Mouse (Mus musculus): ENCODE data around the gene Pten.

DNA sequence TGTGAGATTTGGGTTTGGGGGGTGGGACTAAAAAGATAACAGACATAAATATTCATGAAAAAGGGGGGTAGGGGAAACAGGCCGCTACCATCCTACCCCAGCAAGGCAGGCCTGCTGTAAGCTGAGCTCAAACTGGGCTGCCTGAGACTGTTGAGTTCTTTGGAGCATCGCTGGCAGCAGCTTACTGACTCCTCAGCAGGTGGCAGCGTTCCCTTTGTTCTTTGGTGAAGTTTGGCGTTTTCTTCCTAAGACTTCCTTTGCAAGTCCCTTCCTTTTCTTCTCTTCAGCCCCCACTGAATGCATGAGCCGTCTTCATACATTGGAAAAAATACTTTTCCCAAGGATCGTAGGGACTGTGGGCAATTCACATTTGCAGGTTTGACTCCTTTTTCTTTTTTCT lies 7.9 kb upstream of the Pten start:
- TF ChIP-seq CTCF (IDR thresholded peaks at IDR 0.05; ENCODE audit: extremely low read depth, insufficient read depth, insufficient read length, insufficient replicate concordance) (peak; percentile 40; the same call in 1 of the 2 replicates), POLR2A (IDR thresholded peaks at IDR 0.05; ENCODE audit: low read depth, low read length) (no peak)

All from spleen, adult 2 months (tissue).